Mouse (Mus musculus): ENCODE measurements around the gene Mllt3. TPM values are rescaled to one million over a fixed set of nuclear protein-coding genes. Genes with fewer than 3 reads are reported as not detected.

Gene Mllt3
- polyA plus RNA-seq, 1 experiment from 2014 or later: 37.9 TPM

DNA sequence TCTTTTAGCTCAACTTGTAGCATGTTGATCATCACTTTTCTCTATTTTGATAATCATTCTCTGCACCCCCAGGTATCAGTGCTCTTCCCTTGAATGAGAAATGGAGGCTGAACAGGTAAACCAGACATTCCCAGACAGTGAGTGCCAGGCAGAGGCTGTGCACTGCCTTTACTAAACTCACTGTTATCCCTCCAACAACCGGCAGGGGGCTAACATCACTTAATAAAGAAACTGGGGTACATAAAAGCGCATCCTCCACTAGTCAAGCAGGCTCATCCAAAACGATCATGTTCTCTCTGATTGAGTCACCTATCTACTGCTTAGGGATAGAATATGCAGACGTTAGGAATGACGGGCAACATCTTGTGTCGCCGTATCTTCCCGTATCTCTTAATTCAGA is 244.5 kb downstream of the Mllt3 start:
- H3K27me3 ChIP-seq: no peaks in the 10 kb centered on the region
- CTCF ChIA-PET: interaction anchor here (0.6 to 1.9 kb wide), 4 partner anchors 11 to 420 kb away, joined by 3 to 6 read pairs (median 4); no protein-coding TSS in a partner anchor
- ATAC-seq: no peak
- in situ Hi-C loops (cut with MboI; ENCODE audit: low pct_unique_long_range_greater_than_20kb): loop anchor here (5.0 kb wide), 4 partner anchors 229 to 734 kb away; partner anchors contain the start of gene Ifnb1
- POLR2A ChIA-PET: interaction anchor here (1.1 kb wide), 1 partner anchor 244 kb away, joined by 3 read pairs; the partner anchor contains the start of gene Mllt3
- TF ChIP-seq CTCF (IDR thresholded peaks at IDR 0.05): peak; percentile 65
- no peak for DNase-seq (ENCODE audit: low read depth, low spot score)

DNA sequence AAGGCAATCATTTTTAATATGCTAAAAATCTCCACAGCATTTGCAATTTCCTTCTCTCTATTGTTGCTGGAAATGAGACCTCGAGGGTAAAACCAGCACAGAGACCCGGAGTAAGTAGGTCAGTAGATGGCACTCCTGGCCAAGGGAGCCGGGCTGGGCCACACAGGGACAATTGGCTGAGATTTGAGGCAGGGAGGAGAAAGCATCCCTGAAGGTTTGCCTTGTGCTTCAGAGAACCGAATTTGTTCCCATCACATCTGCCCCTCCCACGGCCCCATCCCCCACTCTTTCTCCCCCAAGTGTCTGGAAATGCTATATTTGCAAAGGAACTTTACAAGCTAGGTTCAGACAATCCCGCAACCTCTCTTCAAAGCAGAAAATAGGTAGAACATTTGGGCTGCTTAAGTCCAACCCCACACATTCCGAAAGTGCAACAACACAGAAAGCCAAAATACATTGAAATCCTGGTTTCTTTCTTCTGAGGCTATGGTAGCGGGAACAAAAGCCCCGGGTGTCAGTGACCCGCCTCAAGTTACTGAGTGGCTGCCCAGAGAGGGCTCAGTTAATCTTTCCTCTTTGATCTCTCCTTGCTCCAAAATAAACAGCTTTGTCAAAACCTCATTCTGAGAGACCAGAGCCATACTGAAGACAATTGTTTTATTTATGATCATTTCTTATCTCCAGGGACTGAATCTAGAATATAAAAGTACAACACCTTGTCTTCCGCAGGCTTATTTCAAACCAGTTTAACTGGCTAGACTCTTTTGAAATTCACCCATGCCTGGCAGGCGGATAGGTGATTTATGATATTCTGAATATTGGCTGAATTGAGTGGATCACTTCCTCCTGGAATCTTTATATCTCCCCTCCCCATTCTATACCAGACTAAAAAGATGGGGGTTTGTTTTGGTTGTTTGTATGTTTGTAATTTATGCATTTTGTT is 247.8 kb downstream of the Mllt3 start:
- ChIA-PET CTCF (interaction anchor here (1.2 to 1.5 kb wide), 2 partner anchors 250 to 513 kb away, joined by 3 to 4 read pairs; no protein-coding TSS in a partner anchor), POLR2A (no interaction called here)
- ATAC-seq (no peak), DNase-seq (ENCODE audit: low read depth, low spot score) (no peak)
- in situ Hi-C loops (cut with MboI; ENCODE audit: low pct_unique_long_range_greater_than_20kb): loop anchor here (5.0 kb wide), 4 partner anchors 232 to 737 kb away; partner anchors contain the start of gene Ifnb1
- no peaks in the 10 kb centered on the region for H3K27me3 ChIP-seq
- peak; percentile 74 for TF ChIP-seq CTCF (IDR thresholded peaks at IDR 0.05)

GRCm38 (mm10) chr4:87783809-87784208 is 249.4 kb downstream of the Mllt3 start:
- H3K27me3 ChIP-seq: no peaks in the 10 kb centered on the region
- in situ Hi-C loops (cut with MboI; ENCODE audit: low pct_unique_long_range_greater_than_20kb): no loop called here
- ChIA-PET POLR2A (interaction anchor here (0.7 kb wide), 1 partner anchor 42 kb away, joined by 6 read pairs; no protein-coding TSS in a partner anchor), CTCF (interaction anchor here (0.8 to 1.8 kb wide), 5 partner anchors 8 to 519 kb away, joined by 3 to 4 read pairs (median 3); no protein-coding TSS in a partner anchor)
- no peak for DNase-seq (ENCODE audit: low read depth, low spot score)
- no peak for TF ChIP-seq CTCF (IDR thresholded peaks at IDR 0.05)
- ATAC-seq: no peak

GRCm38 (mm10) chr4:87781971-87782370 is 251.2 kb downstream of the Mllt3 start:
- ChIA-PET POLR2A (no interaction called here), CTCF (no interaction called here)
- ATAC-seq: no peak

GRCm38 (mm10) chr4:87775721-87776120 is 257.4 kb downstream of the Mllt3 start:
- TF ChIP-seq CTCF (IDR thresholded peaks at IDR 0.05): no peak
- in situ Hi-C loops (cut with MboI; ENCODE audit: low pct_unique_long_range_greater_than_20kb): no loop called here
- H3K27me3 ChIP-seq: no peaks in the 10 kb centered on the region
- CTCF ChIA-PET: interaction anchor here (0.6 to 1.2 kb wide), 2 partner anchors 8 to 408 kb away, joined by 3 read pairs; no protein-coding TSS in a partner anchor
- ATAC-seq (no peak), DNase-seq (ENCODE audit: low read depth, low spot score) (no peak)
- POLR2A ChIA-PET: no interaction called here

More at GRCm38 (mm10) chr4:87781971-87782370, 251.2 kb downstream of the Mllt3 start:
- DNase-seq (ENCODE audit: low read depth, low spot score): no peak
- TF ChIP-seq CTCF (IDR thresholded peaks at IDR 0.05): no peak
- in situ Hi-C loops (cut with MboI; ENCODE audit: low pct_unique_long_range_greater_than_20kb): no loop called here
- H3K27me3 ChIP-seq: no peaks in the 10 kb centered on the region

DNA sequence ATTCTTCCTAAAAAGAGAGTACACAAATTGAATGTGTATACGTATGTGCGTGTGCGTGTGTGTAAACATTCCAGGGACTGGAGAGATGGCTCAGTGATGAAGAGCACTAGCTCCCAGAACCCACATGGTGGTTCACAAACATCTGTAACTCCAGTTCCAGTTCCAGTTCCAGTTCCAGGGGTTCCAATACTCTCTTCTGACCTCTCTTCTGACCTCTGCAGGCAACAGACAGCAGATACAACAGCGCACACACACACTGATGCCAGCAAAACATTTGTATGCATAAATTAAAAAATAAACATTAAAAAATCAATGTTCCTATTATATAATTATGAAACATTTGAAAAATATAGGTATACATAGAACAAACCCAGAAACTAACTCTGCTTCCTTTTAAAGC is 258.6 kb downstream of the Mllt3 start:
- POLR2A ChIA-PET: no interaction called here
- no peak for ATAC-seq
- DNase-seq (ENCODE audit: low read depth, low spot score): no peak
- CTCF ChIA-PET: interaction anchor here (1.1 to 1.6 kb wide), 2 partner anchors 10 to 35 kb away, joined by 3 read pairs; no protein-coding TSS in a partner anchor
- no peak for TF ChIP-seq CTCF (IDR thresholded peaks at IDR 0.05)
- H3K27me3 ChIP-seq: no peaks in the 10 kb centered on the region
- in situ Hi-C loops (cut with MboI; ENCODE audit: low pct_unique_long_range_greater_than_20kb): no loop called here

- ATAC-seq (no peak), DNase-seq (ENCODE audit: low read depth, low spot score) (no peak)
- no peaks in the 10 kb centered on the region for H3K27me3 ChIP-seq
- POLR2A ChIA-PET: interaction anchor here (0.7 kb wide), 1 partner anchor 9 kb away, joined by 3 read pairs; no protein-coding TSS in a partner anchor
- TF ChIP-seq CTCF (IDR thresholded peaks at IDR 0.05): no peak
- in situ Hi-C loops (cut with MboI; ENCODE audit: low pct_unique_long_range_greater_than_20kb): no loop called here
- CTCF ChIA-PET: interaction anchor here (1.3 kb wide), 1 partner anchor 9 kb away, joined by 3 read pairs; no protein-coding TSS in a partner anchor
Observed at GRCm38 (mm10) chr4:87767711-87768561, 265.2 kb downstream of the Mllt3 start.

- in situ Hi-C loops (cut with MboI; ENCODE audit: low pct_unique_long_range_greater_than_20kb): no loop called here
- ATAC-seq (peak; percentile 93), DNase-seq (ENCODE audit: low read depth, low spot score) (peak; percentile 35)
- CTCF ChIA-PET: interaction anchor here (0.8 kb wide), 1 partner anchor 15 kb away, joined by 3 read pairs; no protein-coding TSS in a partner anchor
- POLR2A ChIA-PET: no interaction called here
- H3K27me3 ChIP-seq: no peaks in the 10 kb centered on the region
- TF ChIP-seq CTCF (IDR thresholded peaks at IDR 0.05): no peak
Observed at GRCm38 (mm10) chr4:87765729-87766128, 267.4 kb downstream of the Mllt3 start.

DNA sequence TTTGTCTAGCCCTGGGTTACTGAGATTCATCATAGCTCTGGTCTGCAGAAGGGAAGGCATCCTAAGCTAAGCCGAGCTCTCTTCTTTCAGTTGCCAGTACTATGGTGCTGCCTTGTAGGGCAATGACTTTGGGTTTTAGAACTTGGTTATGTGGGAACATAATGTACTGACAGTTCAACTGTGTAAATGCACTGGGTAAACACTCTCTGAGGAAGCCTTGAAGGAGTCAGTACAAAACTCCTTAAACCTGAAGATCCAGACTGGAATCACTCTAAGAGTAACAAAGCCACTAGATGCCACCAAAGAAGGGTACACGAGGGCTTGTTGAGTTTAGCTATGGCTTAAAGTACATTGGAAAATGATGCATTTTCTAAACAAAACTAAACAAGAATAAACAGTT is 272.1 kb downstream of the Mllt3 start:
- DNase-seq (ENCODE audit: low read depth, low spot score) (no peak), ATAC-seq (no peak)
- H3K27me3 ChIP-seq: no peaks in the 10 kb centered on the region
- ChIA-PET CTCF (no interaction called here), POLR2A (no interaction called here)
- no peak for TF ChIP-seq CTCF (IDR thresholded peaks at IDR 0.05)
- in situ Hi-C loops (cut with MboI; ENCODE audit: low pct_unique_long_range_greater_than_20kb): no loop called here

DNA sequence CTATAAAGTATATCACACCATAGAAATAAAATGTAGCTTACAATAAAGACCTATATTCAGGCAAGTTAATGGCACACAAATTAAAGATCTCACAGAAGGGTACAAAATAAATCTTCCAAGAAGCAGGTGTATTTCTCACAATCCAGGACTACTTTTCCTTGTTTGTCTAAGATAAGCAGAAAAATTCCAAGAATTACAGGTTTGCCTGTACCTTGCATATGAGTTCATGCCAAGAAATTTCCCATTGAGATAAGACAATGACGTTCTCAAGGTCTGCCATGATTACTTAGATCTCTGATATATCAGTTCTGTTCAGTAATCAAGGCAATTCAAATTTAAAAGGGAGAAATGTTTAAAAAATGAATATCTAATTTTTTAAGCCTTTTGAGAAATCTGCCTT is 272.9 kb downstream of the Mllt3 start:
- ATAC-seq (no peak), DNase-seq (ENCODE audit: low read depth, low spot score) (no peak)
- no peak for TF ChIP-seq CTCF (IDR thresholded peaks at IDR 0.05)
- ChIA-PET CTCF (no interaction called here), POLR2A (no interaction called here)
- H3K27me3 ChIP-seq: no peaks in the 10 kb centered on the region
- in situ Hi-C loops (cut with MboI; ENCODE audit: low pct_unique_long_range_greater_than_20kb): no loop called here
